Mouse (Mus musculus) right cerebral cortex, adult 2 months (tissue): ENCODE data around the gene Snrnp200.
"Not testable (repeated sequence)": the region's sequence is repeated elsewhere in the genome, so short reads cannot be mapped to it uniquely, and the experiment has no call there.

Experiments used
- DNase-seq, 2 experiments: peaks; one replicate each; pipeline ENCODE4 v3.0.0; 2021 to 2022; ENCODE audit warnings: low spot score in 2 of 2

Snrnp200 gene

DNA sequence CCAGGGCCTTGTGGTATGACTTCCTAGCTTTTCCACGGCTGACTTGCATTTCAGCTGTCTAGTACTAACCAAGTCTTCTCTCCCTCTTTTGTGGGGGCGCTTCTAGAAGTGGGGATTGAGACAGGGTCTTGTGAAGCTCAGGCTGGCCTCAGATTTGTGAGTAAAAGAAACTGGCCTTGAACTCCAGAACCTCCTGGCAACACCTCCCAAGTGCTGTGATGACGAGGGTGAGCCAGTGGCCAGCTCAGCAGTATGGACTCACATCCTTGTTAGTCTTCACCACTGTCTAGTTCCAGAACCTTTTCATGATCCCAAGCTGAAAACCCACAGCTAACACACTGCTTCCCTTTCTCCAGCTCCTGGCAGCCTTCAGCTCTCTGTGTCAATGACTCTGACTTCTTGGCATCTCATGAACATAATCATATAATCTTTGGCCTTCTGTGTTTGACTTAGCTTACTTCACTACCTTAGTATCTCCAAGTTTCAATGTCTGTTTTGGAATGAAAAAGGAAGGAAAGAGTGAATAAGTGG is 46.5 kb downstream of the Snrnp200 start:
- DNase-seq = no peak

DNA sequence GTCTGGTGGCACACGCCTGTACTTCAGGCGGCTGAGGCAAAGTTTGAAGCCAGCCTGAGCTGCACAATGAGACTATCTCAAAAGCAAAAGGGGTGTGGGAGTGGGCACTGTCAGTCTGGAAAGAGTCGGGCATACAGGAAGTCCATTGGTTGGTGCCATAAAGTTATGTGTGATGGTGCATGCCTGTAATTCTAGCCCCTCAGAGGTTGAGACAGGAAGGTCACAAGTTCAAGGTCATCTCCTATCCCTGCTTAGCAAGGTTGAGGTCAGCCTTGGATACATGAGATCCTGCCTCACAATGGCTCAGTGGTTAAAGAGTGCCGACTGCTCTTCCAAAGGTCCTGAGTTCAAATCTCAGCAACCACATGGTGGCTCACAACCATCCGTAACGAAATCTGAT is 47.1 kb downstream of the Snrnp200 start:
- no peak for DNase-seq

DNA sequence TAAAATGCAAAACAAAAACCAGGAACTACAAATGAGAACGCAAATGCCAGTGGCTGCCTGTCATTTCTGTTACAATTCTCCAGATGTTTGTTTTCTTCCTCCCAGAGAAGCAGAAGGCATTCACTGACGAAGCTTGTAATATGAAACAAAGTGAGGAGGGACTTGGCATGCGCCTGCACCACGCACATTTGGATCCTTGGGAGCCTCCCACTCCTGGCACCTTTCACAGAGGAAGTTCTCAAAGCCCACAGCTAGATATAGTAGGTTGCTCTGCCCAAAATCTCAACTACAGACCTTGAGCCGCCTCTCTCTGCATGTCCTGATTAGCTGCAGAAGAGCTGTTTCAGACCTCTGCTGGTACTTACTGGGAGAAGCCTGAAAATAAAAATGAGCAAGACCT is 51.2 kb downstream of the Snrnp200 start:
- DNase-seq = peak in 1 of 2 experiments; percentile 26

DNA sequence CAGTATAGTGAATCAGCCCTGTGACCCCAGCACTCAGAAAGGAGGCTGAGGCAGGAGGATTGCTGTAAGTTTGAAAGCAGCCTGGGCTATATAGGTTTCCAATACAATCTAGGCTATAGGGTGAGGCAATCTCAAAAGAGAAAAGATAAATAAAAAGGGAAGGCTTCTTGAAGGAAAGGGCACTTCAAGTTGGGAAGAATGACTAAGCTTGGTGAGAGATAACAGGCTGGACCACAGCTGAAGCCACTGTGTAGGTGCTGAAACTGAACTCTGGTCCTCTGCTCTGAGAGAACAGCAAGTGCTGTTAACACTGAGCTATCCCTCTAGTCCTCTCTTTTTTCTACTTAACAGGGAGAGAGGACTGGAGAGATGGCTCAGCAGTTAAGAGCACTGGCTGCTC is 54.3 kb downstream of the Snrnp200 start:
- no peak for DNase-seq

DNA sequence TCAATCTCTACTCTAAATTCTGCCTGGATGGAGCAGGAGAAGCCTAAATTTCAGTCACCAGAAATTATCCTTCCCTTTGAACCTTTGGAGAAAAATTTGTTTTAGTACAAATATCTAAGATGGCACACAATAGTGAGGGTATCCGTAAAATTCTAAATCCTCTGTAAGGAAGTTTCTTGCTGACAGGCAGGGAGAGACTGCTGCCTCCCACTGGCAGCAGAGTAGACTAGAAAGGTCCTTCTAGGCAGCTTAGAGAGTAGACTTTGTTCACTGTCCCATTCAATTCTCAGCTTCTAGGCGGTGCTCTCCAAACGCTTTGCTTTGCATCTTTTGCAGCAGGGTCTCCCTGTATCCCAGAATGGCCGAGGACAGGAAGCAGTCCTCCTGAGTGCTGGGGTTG is 59.7 kb downstream of the Snrnp200 start:
- no peak for DNase-seq

DNA sequence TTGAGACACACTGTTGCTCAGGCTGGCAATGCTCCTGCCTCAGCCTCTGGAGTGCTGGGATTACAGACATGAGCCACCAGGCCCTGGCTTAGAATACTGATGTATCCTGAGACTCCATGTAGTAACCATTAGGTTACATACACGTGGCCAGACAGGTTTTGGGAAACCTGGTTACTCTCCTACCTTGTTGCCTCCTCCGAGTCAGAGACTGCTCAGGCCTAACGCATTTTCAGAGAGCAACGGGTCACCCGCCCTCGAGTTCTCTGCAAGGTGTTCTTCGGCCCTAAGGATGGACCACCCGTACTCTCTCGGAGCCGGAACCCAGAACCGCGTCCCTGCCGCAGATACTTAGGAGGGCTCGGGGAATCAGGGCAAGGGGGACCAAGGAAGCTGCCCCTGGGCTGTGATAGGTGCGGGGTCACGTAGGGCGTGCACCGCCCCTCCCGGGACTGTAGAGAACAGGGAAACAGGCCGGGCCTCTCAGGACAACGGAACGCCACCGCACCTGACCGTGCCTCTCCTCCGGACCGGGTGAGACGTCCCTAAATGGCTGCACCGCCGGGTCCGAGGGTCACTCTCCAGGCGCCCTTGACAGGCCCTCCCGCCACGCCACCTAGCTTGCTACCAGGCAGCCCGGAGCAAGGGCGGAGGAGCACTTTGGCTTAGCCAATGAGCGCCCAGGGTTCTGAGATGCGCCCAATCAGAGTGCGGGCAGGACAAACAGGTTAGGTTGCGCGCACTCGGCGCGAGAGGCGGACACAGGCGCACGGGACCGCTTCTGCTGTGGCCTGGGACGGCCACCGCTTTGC is 61.5 kb downstream of the Snrnp200 start, which contains the start of gene Stard7:
Gene Stard7 (plus strand): TSS at position 728 of the 809 bp plus-strand sequence.
- DNase-seq = peak; percentile 95

DNA sequence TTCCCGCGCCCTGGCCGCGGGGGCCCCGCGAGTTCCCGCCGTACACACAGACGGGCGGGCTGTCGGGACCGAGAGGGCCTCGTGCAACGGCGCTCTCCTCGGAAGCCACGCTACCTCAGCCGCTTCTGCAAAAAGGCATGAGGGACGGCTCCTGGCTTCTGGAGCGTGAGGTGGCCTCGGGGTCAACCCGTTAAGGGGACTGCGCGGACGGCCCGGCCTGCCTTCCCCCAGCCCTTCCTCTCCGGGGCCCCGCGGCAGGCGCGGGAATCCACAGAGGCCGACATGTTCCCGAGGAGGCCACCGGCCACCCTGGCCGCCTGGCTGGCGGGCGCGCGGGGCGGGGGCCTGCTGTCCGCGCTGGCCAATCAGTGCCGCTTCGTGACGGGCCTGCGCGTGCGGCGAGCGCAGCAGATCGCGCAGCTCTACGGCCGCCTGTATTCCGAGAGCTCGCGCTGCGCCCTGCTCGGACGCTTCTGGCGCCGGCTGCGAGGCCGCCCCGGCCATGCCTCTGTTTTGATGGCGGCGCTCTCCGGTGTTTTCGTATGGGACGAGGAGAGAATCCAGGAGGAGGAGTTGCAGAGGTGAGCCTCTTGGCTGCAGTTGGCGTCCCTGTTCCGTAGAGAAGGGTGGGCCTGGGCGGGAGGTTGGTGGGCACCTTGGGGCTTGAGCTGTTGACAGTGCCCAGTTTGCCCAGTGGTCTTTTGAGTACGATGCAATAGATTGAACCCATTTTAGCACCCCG is 62.3 kb downstream of the Snrnp200 start:
- DNase-seq = peak; percentile 78 to 85

DNA sequence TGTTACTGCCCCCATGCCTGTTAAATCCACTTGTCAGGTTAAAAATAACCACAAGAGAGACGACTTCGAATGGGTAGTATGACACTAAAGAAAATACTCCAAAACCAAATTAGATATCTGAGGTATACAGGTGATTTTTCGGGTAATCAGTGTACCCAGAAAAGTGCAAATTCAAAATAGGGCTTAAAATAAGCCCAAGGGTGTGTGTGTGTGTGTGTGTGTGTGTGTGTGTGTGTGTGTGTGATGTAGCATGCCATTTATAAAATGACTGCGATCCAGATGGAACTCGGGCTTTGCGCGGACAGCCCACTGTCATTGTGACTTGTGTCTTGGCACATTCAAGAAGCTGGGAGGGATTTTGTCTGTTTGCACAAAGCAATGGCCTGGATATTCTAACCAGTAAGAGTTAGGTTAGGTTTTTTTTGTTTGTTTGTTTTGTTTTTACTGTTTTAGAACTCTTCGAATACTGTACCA is 62.9 kb downstream of the Snrnp200 start:
- DNase-seq = peak; percentile 42 to 49

DNA sequence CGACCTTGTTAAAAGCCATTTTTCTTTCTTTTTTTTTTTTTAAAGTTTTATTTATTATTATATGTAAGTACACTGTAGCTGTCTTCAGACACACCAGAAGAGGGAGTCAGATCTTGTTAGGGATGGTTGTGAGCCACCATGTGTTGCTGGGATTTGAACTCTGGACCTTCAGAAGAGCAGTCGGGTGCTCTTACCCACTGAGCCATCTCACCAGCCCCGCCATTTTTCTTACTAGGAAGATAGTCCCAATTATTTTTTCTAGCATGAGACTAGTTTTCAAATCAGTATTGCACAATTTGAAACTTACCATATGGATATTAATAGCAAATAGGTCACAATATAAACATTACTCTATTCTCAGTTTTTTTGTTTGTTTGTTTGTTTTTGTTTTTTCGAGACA is 63.9 kb downstream of the Snrnp200 start:
- DNase-seq = not testable (repeated sequence)

DNA sequence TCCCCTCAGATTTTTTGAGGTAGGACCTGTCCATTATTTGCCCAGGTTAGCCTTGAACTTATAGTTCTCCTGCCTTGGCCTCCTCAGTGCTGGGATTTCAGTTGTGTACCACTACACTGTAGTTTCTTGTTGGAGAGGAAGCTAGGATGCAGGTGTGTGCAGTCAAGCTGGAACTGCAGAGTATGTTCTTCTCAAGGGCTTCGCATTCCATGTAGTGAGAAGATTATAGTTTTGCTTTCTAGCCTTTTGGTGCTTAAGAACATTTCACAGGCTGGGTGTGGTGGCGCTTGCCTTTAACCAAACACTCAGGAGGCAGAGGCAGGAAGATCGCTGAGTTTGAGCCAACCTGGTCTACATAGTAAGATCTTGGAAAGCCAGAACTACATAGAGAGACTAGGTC is 64.6 kb downstream of the Snrnp200 start:
- no peak for DNase-seq

DNA sequence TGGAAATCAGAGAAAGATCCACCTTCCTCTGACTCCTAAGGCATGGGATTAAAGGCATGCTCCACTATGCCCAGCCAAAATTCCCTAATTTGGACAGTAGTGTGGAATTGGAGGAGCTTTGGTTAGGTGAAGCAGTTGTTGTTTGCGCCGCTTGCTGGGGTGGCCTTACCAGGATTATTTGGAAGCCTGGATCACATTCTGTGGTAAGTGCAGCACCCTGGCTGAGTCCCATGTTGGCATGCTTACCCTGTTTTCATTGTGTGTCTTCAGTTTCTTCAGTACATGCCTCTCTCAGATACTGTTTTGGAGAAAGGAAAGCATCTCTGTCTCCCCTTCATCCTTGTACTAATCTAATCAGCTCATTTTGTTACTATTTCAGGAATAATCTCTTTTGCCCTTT is 66.4 kb downstream of the Snrnp200 start:
- no peak for DNase-seq

DNA sequence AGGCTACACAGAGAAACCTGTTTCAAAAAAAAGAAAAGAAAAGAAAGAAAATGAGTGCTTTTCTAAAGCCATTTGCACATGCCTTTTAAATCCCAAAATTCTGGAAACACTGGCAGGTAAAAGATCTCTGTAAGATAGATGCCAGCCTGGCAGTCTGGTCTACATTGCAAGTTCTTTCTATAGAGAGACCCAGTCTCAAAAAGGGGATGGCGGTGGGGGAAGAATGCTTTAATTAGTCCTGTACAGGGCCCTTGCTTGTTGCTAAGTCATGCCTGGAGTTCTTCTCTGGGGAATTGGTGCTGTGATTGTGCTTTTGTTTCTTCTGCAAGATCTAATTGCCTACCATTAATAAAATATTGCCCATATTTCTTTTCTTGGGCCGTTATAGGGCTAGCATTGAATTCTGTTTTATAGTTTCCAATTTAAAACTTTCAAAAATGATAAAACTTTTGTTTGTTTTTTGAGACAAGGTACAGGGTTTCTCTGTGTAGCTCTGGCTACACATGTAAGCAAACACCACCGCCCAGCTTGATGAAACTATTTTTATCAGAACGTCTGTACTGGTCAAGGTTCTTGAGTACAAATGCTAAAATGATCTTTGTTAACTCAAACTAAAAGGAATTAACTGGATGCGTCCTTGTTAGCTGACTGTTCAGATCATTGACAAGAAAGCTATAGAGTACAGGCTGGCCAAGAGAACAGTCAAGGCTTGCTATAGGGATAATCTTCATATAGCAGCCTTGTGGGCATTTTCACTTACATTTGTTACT is 67.5 kb downstream of the Snrnp200 start:
- DNase-seq = no peak

DNA sequence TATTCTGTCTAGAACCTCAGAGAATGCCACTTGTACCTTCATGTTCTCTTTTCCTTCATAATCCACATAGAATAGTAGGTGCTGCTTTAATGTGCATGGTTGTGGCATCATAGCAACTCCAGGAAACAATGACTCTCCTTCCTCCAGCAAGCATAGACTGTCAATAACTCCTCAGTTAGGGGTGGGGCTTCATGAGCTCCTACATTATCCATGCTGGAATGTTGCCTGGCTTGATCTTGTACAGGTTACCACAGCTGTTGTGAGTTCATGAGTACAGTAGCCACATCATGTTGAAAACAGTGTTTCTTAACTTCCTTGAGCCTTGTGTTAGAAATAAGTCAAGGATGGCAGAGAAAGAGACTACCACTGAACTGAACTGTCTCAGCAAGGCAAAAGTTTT is 70.0 kb downstream of the Snrnp200 start:
- DNase-seq = no peak
